Mouse (Mus musculus) neural tube, embryonic 12.5 days (tissue): ENCODE measurements around the gene Pvalb. TPM values are rescaled to one million over a fixed set of nuclear protein-coding genes. Genes with fewer than 3 reads are reported as not detected.

Experiments
- ATAC-seq: fragments of 200-750 bp; cut with Nextera tagmentation; 2 replicates; pipeline ENCODE4 v1.8.0; 2017; ENCODE audit warnings: low read depth, mild to moderate bottlenecking, moderate TSS enrichment, moderate library complexity; ENCODE audit not compliant: low FRiP score
- H3K27ac ChIP-seq: fragments of 300-500 bp; sonication (generic); 2 replicates; pipeline ENCODE4 v1.5.1; 2016
- H3K27me3 ChIP-seq: fragments of 300-500 bp; sonication (generic); replicated peaks from 2 replicates; pipeline ENCODE4 v1.6.1; 2016; ENCODE audit warnings: mild to moderate bottlenecking
- H3K36me3 ChIP-seq: fragments of 300-500 bp; sonication (generic); 2 replicates; pipeline ENCODE4 v1.6.1; 2016; ENCODE audit warnings: mild to moderate bottlenecking
- H3K4me1 ChIP-seq: fragments of 300-500 bp; sonication (generic); 2 replicates; pipeline ENCODE4 v1.6.1; 2016
- H3K4me2 ChIP-seq: fragments of 300-500 bp; sonication (generic); replicated peaks from 2 replicates; pipeline ENCODE4 v1.6.1; 2016; ENCODE audit warnings: mild to moderate bottlenecking
- H3K4me3 ChIP-seq: fragments of 300-500 bp; sonication (generic); 2 replicates; pipeline ENCODE4 v1.5.1; 2016
- H3K9ac ChIP-seq: fragments of 300-500 bp; sonication (generic); 2 replicates; pipeline ENCODE4 v1.6.1; 2016; ENCODE audit warnings: mild to moderate bottlenecking
- H3K9me3 ChIP-seq: fragments of 300-500 bp; sonication (generic); 2 replicates; pipeline ENCODE4 v1.6.1; 2016; ENCODE audit warnings: mild to moderate bottlenecking
- WGBS: fragments of 180-500 bp; shearing (Covaris S2); methylation state at CpG from one replicate; pipeline ENCODE4 v1.1.7; 2016; 5-methylcytosine and 5-hydroxymethylcytosine counted together
- polyA plus RNA-seq: library from polyadenylated mRNA; unstranded; fragments of >200 nt; fragmentation: Nextera tagmentation; extraction: Ambion mirVana; gene quantifications from 2 replicates; pipeline ENCODE4 v1.2.1, GENCODE M21; 2016

Gene Pvalb
- polyA plus RNA-seq, 1 experiment from 2014 or later = 1.1 TPM

DNA sequence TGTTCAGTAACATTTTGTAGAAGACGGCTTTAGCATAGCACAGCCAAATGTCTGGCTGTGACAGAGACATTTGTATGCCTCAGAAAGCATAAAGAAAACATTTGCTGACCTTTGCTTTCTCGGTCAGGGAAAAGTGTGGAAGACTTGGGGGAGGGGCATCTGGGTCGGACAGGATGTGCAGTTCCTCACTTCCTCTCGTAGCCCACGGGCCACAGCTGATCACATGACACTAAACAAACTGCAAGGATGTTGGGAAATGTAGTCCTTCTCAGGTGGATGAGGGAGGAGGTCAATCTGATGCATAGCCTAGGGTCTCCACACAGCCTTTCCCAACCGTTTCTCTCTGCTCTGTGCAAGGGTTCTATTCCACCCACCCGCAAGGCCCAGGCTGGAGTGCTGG lies 57.6 kb downstream of the Pvalb start:
- Histone ChIP-seq H3K4me3 (no peak overlapping the region), H3K4me1 (peaks cover 9% of the 10 kb centered on the region; the same call in 1 of the 2 replicates), H3K27ac (no peak overlapping the region), H3K9ac (no peak overlapping the region), H3K36me3 (no peaks in the 10 kb centered on the region), H3K4me2 (no peak overlapping the region), H3K9me3 (no peaks in the 10 kb centered on the region), H3K27me3 (no peaks in the 10 kb centered on the region)
- ATAC-seq = no peak
- WGBS = 71% methylated on average over 7 of the region's 7 CpGs

Other genes with a start within 250 kb of the Pvalb start
- 5.5 and 6.2 TPM in 2 replicates for gene Foxred2, start 249.7 kb downstream of the Pvalb start, polyA plus RNA-seq
- 204 and 205 TPM in 2 replicates for gene Eif3d, start 235.6 kb downstream of the Pvalb start, polyA plus RNA-seq
- gene Cacng2, start 86.4 kb downstream of the Pvalb start, polyA plus RNA-seq = 4.1 and 5.7 TPM in 2 replicates
- 101 and 106 TPM in 2 replicates for gene Ift27, start 32.3 kb downstream of the Pvalb start, polyA plus RNA-seq
- 3.4 and 4.6 TPM in 2 replicates for gene Ncf4, start 38.4 kb upstream of the Pvalb start, polyA plus RNA-seq
- 0.10 and 0.22 TPM in 2 replicates for gene Csf2rb2, start 99.3 kb upstream of the Pvalb start, polyA plus RNA-seq
- gene Csf2rb, start 119.4 kb upstream of the Pvalb start, polyA plus RNA-seq = 1.2 TPM in 2 replicates
- gene Tex33, start 189.5 kb upstream of the Pvalb start, polyA plus RNA-seq = not detected in 2 replicates
- gene Tst, start 199.5 kb upstream of the Pvalb start, polyA plus RNA-seq = 7.6 and 9.2 TPM in 2 replicates
- gene Mpst, start 200.0 kb upstream of the Pvalb start, polyA plus RNA-seq = 2.1 and 2.8 TPM in 2 replicates
- gene Kctd17, start 222.2 kb upstream of the Pvalb start, polyA plus RNA-seq = 88.1 and 91.9 TPM in 2 replicates